Mouse (Mus musculus) CH12F3 (cell line): ENCODE results near the gene Cldn24.
"Not testable (repeated sequence)": the region's sequence is repeated elsewhere in the genome, so short reads cannot be mapped to it uniquely, and the experiment has no call there.

Experiments used
- in situ Hi-C: fragments of 300-500 bp; cut with MboI; formaldehyde crosslinking; loops from 2 replicates; pipeline ENCODE4 v1.14.3; 2020; ENCODE audit warnings: low sequenced_read_pairs

Cldn24 gene

GRCm38 (mm10) chr8:47821843-47822242 is at the start of gene Cldn24:
TSS of gene Cldn24 (plus strand) at chr8:47822143.
- in situ Hi-C loops: no loop called here

GRCm38 (mm10) chr8:47772986-47773385 is 49.0 kb upstream of the Cldn24 start:
- in situ Hi-C loops: no loop called here

GRCm38 (mm10) chr8:47777415-47777814 is 44.5 kb upstream of the Cldn24 start:
- in situ Hi-C loops: no loop called here

- in situ Hi-C loops: no loop called here
These were observed 42.4 kb upstream of the Cldn24 start for GRCm38 (mm10) chr8:47779589-47779988.

GRCm38 (mm10) chr8:47781881-47782280 is 40.1 kb upstream of the Cldn24 start:
- in situ Hi-C loops: no loop called here

- in situ Hi-C loops: no loop called here
These were observed 38.4 kb upstream of the Cldn24 start for GRCm38 (mm10) chr8:47783544-47783943.

GRCm38 (mm10) chr8:47783944-47784343 is 38.0 kb upstream of the Cldn24 start:
- in situ Hi-C loops: no loop called here

- in situ Hi-C loops: no loop called here
These were observed 37.5 kb upstream of the Cldn24 start for GRCm38 (mm10) chr8:47784436-47784835.

GRCm38 (mm10) chr8:47786323-47786722 is 35.6 kb upstream of the Cldn24 start:
- in situ Hi-C loops: no loop called here

GRCm38 (mm10) chr8:47787705-47788104 is 34.2 kb upstream of the Cldn24 start:
- in situ Hi-C loops: no loop called here

- in situ Hi-C loops: no loop called here
These were observed 30.0 kb upstream of the Cldn24 start for GRCm38 (mm10) chr8:47791986-47792385.

GRCm38 (mm10) chr8:47799438-47799837 is 22.5 kb upstream of the Cldn24 start:
- in situ Hi-C loops: no loop called here

- in situ Hi-C loops: no loop called here
These were observed 19.6 kb upstream of the Cldn24 start for GRCm38 (mm10) chr8:47802349-47802748.

GRCm38 (mm10) chr8:47804262-47804661 is 17.7 kb upstream of the Cldn24 start:
- in situ Hi-C loops: no loop called here

GRCm38 (mm10) chr8:47809970-47810665 is 11.8 kb upstream of the Cldn24 start:
- in situ Hi-C loops: no loop called here

GRCm38 (mm10) chr8:47810666-47811015 is 11.3 kb upstream of the Cldn24 start:
- in situ Hi-C loops: no loop called here

- in situ Hi-C loops: no loop called here
These were observed 10.7 kb upstream of the Cldn24 start for GRCm38 (mm10) chr8:47811221-47811620.

GRCm38 (mm10) chr8:47819034-47819433 is 2.9 kb upstream of the Cldn24 start:
- in situ Hi-C loops: no loop called here

- in situ Hi-C loops: no loop called here
These were observed 800 bp upstream of the Cldn24 start for GRCm38 (mm10) chr8:47820914-47821772.

- in situ Hi-C loops: not testable (repeated sequence)
These were observed 598 bp downstream of the Cldn24 start for GRCm38 (mm10) chr8:47822541-47822940.

GRCm38 (mm10) chr8:47823777-47824176 is 1.8 kb downstream of the Cldn24 start:
- in situ Hi-C loops: no loop called here

GRCm38 (mm10) chr8:47824182-47824581 is 2.2 kb downstream of the Cldn24 start, which contains the start of gene Cldn22:
TSS of gene Cldn22 (plus strand) at chr8:47824482.
- in situ Hi-C loops: no loop called here
